Mouse (Mus musculus): Measurements from ENCODE around the gene Arhgap33.
A peak's percentile ranks its signal among the peaks of the same experiment; 100 is the strongest.

Arhgap33 gene

DNA sequence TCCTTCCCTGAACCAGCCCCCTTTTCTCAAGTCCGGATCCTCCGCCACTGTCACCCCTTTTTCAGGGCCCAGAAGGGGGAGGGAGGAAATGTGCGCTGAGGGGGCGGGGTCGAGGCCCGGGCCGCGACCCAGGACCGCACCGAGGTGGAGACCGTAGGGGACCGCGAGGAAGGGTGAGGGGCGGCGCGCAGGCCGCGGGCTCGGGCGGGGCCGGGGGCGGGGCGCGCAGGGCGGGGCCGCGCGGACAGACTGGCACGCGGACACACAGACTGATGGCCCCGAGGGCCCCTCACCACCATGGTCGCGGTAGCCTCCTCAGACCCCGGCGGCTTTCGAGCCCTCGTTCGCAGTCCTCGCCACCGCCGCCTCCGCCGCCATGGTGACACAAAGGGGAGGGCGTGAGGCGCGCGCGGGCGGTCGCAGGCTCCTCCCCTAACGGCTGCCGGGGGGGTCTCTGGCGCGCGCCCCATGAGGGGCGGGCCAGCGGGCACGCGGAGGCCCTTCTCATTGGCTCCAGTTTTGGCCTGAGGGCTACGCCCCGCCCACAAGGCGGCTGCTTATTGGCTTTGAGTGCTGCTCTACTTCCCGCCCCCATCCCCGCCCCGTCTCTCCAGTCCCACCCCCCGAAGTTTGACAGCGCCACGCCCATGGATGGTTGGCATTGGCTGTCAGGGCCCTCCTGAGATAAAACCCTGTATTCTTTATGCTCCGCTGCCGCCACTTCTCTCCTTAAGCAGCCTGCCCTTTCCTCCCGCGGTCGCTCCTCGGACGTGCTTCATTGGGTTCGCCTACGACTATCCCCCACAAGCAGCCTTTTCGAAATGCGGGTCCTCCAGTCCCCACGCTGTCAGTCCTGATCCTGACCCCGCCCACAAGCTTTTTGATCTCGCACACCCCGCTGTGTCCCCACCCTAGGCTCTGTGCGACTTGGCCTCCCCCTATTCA lies at the start of gene Arhgap33:
Gene Arhgap33 (minus strand): TSS at position 428 of the 945 bp plus-strand sequence.
- DNase-seq, result peak; percentile 97

DNA sequence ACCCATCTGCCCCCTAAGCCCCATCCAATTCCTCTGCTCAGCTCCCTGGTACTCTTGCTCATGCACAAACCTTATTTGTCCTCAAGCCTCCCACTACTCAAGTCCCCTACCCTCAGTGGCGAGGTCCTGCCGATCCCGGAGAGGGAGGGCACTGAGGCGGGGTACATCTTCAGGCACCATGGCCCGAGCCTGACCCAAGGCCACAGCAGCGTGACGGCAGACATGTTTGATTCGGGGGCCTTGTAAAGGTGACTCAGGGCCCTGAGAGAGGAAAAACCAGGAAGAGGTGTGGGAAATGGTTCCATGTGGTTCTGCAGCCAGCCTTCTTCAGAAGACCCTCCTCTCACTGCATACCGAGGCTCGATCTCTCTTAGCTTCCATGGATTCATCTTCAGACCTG lies 49.5 kb upstream of the Arhgap33 start:
- no peak for DNase-seq

DNA sequence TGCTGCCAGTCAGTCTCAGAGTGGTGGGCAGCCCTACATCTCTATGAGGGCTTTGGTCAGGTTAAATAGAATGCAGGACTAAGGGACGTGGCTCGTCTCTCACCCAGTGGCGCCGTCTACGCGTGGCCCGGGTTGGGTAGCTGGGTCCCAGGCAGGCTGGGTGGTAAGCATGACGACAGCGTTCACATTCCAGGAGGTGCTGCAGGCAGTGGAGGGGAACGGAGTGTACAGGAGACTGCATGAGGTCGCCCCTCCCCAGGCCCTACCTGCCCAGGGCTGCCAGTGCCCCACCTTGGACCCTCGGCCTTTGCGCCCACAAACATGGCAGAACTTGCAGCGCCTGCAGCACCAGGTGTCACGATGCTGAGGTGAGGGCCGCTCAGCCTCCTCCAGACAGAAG lies 46.7 kb upstream of the Arhgap33 start:
- DNase-seq, result no peak

DNA sequence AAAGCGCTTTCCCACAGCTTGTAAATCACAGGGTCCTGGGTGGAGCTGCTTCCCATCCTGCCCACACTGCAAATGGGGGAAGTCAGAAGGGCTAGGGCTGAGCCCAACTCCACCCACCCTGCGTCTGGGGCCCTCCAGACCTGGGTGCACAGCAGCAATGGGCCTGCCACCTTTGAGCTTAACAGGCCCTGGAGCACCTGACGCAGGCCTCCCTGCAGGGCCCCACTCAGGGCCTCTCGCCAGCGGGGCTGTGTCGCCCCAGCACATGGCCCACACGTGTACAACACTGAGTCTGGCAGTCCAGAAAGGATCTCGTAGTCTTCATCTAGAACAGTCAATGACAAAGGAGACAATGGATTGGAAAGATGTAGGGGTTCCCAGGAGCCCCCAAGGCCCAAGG lies 45.1 kb upstream of the Arhgap33 start:
- DNase-seq, result no peak

DNA sequence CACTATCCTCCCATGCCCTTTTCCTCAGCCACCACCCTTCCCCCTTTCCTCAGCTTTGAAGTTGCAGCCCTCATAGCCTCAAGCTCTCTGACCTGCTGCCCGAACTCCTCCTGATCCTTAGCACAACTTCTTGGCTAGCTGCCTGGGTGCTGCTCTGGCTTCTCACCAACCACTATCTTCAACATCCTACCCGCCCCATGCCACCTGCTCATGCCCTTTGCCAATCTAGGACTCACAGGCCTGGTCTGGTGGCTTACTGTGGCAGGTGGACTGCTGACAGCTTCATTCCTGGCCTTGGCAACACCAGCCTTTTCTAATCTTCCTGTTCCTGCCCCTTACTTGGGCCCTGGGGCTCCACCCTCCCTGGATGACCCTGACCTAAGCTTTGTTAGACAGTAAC lies 38.1 kb upstream of the Arhgap33 start:
- no peak for DNase-seq

DNA sequence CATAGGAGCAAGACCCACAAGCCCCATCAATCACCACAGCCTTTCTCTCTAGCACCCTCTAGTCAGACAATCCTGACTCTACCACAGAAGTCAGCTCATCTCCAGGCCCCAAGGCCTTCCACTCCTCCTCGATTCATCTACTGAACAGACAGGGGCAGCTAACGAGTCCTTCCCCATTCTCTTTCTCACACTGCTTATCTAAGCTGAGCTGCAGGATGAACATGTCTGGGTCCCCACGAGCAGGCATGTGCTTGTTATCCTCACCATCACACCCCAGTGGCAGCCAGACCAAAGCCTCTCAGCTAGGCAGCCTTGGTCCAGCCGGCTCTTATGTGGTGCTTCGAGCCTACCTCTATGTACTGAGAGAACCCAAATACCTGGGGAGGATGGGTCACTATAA lies 37.5 kb upstream of the Arhgap33 start:
- DNase-seq, result no peak

DNA sequence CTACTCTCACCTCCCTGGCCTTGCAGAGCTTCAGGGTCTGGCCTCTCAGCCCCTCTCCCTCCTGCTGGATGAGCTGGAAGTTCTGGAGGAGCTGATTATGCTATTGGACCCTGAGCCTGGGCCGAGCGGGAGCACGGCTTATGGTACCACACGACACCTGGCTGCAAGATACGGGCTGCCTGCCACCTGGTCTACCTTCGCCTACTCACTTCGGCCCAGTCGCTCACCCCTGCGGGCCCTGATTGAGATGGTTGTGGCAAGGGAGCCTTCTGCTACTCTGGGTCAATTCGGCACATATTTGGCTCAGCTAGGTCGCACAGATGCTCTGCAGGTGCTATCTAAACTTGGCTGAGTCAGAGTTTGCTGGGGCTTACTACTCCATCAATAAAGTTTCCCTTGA lies 32.7 kb upstream of the Arhgap33 start:
- no peak for DNase-seq

DNA sequence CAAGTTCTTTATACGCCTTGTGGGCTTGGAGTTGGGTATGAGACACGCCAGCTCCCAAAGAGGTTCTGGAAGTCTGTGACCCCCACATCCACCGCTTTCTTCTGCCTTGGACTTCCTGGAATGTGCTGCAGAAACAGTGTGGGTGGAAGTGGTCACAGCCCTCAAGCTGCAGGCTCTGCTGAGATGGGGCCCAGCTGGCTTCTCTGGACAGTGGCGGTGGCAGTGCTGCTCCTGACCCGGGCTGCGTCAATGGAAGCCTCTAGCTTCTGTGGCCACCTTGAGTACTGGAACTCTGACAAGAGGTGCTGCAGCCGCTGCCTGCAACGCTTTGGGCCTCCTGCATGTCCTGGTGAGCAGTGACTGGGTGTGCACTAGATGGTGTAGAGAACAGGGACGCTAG lies 31.2 kb upstream of the Arhgap33 start:
- no peak for DNase-seq

DNA sequence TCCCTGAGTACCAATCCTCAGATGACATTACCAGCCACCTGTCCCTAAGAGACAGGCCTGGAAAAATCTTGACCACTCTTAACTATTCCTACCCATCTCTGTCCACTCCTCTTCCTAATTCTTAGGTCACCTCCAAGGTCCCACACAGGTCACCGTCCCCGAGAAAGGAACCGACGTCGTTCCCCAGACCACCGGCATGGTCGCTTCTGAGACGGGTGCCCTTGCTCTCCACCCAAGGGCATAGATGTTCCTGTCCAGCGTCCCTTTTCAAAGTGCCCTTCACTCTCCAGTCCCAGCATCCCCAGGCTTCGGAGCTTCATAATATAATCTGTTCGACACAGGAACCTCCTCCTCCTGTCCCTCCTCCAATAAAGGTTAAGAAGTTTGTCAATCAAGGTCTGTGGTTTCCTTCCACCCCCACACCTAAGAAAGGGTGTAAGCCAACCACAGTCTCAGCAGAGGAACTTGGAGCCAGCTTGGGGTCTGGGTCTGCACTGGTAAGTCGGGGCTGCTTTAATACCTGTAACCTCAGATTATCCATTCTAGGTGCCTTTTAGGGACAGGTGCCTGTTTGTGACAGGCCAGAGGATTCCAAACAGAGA lies 30.2 kb upstream of the Arhgap33 start, which contains the start of gene Igflr1:
Gene Igflr1 (plus strand): TSS at position 458 of the 602 bp plus-strand sequence.
- DNase-seq, result no peak

DNA sequence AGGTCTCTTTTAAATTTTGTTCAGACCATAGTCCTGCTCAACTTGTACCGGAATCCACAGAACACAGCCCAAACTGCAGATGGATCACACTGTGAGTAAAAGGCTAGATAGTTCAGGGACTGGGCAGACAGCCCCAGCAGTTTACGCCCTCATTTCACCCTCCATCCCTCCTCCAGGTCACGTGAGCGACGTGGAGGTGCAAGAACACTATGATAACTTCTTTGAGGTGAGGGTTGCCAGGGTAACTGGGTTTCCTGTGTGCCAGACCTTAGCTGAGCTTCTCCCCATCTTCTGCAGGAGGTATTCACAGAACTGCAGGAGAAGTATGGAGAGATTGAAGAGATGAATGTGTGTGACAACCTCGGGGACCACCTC lies 29.0 kb upstream of the Arhgap33 start:
- no peak for DNase-seq

DNA sequence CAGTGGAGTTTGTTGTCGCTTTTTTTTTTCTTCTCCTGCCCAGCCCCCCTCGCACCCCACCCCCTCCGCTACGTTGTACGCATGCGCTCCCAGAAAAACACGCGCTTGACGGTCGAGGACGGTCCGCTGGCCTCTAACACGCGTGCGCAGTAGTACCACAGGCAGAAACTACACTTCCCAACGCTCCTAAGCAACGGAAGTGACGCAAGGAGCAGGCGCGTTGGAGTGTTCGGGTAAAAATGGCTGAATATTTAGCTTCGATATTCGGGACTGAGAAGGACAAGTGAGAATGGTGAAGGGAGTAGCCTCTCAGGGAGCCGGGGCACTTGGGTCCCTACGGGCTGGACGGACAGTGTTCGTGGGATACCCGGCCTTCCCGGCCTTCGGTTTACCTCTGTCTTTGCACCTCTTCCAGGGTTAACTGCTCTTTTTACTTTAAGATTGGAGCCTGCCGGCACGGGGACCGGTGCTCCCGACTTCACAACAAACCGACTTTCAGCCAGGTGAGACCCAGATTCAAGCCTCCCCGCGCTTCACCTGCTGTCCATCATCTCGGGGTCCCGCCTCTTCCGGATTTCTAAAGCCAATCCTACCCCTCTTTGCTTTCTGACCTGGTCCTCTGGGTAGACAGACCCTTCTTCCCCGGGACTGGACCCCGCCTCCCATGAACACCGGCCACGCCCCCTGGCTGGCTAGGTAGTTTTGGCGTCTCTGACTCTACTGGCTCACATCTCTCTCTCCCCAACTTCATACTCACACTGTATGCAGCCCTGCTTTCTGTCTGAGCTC lies 28.5 kb upstream of the Arhgap33 start, which contains the start of the genes U2af1l4, Gm49396 and Psenen:
Gene U2af1l4 (plus strand): TSS at position 185 of the 789 bp plus-strand sequence.
Gene Gm49396 (plus strand): TSS at position 228 of the 789 bp plus-strand sequence.
Gene Psenen (minus strand): TSS at position 511 of the 789 bp plus-strand sequence.
- peak; percentile 98 for DNase-seq

DNA sequence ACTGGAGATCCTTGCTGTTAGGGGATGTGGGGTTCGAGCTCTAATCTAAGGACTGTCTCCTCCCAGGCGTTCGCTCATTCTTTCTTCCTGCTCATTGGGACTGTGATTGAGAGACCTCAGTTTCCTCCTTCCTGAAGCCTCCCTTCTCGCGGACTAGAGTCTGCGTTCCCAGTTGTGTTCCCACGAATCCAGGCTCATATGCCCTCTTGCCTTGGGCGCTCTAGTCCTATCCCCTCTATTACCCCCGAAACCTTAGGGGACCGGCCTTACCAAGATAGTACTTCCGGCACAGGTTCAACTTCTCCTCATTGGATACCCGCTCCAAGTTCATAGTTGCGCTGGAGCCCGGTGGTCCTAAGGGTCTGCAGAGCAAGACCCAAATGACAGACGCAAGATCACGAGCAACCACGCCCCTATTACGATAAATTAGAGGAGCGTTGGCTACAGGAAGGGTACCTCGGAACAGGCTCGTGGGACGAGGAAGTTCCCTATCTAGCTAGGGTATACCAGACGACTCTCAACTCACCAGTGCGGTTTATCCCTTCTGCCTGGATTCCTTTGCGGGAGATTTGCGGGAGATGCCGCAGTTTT lies 27.8 kb upstream of the Arhgap33 start:
- DNase-seq, result no peak

DNA sequence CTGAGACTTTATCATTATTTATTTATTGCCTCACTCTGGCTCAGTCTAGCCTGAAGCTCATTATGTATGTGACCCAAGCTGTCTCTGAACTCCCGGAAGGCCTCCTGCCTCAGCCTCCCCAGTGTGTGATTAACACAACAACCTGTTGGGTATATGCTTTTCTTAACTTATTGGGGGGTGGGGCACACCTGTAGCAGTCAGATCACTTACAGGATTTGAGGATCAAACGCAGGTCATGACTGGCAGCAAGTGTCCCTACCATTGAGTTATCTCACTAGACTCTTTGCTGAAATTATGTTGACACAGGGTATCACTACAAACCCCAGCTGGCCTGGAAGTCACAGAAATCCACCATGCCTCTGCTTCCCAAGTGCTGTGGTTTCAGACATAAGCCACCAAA lies 25.4 kb upstream of the Arhgap33 start:
- DNase-seq, result no peak

DNA sequence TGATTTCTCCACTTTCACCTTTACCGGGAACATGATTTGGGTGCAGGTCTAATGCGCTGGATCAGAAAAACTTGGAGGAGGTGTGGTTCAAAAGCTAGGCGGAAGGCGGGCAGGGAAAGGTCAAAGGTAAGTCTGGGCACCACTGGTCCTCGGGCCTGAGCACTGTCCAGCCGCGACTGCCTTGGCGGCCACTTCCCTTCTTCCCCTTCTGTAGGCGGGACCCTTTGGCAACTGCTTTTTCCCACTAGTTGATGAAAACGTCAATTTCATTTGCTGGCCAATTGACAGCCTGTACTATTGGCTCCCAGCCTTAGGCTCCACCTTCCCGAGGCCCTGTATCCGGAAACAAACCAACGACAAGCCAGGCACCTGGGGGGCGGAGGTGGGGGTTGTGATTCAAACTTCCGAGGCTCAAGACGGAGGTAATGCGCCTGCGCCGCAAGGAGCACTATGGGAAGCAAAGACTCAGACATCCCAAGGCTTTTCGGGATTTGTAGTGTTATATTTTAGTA lies 24.6 kb upstream of the Arhgap33 start, which contains the start of gene Lin37:
Gene Lin37 (minus strand): TSS at position 396 of the 512 bp plus-strand sequence.
- peak; percentile 99 for DNase-seq

DNA sequence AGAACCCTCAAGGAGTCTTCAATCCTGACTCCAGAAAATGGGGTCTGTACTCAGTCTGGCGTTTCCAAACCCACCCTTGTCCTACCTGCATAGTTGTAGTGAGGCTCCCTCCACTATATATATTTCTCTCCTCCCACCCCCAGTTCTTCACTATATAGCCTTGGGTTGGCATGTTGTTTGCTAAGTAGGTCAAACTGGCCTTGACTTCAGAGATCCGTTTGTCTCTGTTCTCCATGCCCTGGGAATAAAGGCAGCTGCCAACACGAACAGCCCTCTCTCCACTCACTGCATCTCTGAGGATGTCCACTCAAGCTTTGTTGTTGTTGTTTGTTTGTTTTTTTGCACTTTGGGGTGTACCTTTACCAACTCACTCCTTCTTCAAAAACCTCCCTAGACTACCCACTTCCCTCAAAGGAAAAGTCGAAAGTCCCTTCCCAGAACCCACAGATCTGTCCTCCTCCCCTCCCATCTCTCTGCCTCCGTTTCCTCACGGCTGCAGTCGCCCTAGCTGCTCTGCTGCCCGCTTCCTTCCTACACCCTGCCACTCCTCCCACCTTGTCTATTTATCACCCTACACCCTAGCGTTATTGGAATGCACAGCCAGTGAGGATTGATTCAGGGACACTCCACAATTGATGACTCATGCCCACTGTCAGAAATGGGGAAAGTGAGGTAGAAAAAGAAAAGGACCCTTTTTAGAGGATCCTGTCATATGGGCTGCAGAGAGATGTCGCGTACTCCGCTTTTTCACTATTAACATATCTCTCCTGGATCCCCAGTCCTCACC lies 24.0 kb upstream of the Arhgap33 start:
- no peak for DNase-seq

DNA sequence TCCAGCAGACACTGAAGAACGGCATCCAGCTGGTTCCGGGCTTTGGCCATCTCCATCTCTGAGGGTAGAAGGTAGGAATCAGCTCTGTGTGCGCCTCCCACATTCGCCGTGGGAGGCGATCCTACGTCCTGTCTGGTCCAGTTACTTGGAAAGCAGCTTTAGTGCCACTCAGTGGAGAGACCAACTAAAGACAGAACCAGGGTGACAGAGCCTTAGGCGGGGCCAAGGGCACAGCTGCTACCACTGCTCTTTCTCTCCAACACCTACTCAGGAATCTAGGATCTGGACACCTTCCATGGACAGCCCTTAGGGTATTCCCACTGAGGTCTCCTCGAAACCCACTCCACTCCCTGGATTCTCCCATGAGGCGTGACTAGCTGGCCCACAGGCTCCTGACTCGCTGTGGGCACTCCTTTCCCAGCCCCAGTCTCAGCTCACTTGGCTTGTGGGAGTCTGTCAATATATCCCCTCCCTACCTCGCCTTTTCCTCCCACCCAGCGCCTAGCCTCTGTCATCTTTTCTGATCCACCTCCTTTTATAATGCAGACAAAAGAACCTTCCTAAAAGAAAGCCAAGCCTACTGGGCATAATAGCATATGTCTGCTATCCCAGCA lies 23.1 kb upstream of the Arhgap33 start:
- DNase-seq, result no peak

DNA sequence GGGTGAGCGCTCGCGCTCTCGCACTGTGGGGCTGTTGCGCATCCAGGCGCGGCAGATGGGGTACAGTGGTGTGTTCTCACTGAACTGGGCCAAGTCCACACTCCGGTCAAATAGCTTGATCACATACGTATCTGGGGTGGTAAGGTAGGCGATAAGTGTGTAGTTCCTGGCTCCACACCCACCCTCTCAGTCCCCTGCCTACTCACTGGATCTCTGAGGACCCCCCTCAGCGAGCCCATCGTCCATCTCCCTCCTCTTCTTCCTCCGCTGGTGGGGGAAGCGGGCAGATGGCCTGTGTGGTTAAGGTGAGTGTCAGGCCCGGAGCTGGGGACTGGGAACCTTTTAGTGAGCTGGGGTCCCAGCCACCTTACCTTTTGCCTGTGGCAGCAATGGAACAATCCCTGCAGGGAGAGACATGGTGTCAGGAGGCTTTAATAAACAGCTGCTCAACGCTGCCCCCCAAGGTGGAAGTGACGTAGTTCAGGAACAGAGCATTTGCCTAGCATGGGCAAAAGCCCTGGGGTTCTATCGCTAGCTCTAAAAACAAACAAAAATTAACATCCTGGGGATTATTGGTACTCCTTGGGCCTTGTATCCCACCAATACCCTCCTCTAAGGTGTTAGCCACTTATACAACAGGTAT lies 22.2 kb upstream of the Arhgap33 start:
- no peak for DNase-seq

DNA sequence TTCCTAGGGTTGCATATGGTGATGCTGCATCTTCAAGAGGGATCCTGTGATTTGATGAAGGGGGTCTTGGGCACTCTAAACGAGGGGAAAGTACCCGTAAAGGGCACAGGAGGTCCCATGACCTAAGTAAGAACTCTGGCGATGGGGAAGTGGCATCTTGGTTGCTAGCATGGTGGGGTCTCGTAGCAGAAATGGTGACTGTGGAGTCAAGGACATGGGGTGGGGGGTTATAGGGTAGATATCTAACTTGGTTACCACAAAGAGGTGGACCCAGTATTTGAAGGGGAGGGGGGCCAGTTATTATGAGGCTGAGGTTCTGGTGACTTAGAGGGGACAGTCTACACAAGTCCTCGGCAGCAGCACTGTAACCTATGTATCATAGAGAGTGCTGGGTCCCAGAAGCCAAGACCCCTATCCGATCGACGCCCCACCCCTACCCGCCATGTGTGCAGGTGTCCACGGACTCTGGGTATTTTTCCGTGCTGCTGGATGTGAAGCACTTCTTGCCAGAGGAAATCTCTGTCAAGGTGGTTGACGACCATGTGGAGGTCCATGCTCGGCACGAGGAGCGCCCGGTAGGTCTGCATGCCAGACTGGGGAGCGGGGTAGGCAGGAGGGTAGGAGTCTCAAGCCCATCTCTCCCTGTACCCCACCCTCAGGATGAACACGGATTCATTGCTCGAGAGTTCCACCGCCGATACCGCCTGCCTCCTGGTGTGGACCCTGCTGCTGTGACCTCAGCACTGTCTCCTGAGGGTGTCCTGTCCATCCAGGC lies 19.1 kb upstream of the Arhgap33 start:
- no peak for DNase-seq

DNA sequence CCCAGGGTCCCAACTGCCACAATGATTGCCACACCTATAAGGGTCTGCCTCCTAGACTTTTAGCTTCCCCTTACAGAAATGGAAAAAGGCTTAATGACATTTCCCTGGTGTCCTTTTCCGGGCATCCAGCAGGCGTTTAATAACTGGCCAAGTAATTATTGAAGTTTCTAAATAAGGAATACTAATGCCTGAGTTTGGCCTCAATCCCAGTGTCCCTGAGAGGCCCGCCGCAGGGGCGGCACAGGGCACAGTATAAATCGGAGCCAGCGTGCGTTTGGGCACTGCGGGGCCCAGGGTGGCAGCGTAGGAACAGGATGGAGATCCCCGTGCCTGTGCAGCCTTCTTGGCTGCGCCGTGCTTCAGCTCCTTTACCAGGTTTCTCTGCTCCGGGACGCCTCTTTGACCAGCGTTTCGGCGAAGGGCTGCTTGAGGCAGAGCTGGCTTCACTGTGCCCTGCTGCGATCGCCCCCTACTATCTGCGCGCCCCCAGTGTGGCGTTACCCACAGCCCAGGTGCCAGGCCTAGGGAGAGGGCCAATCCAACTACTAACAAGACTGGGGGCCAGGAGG lies 18.2 kb upstream of the Arhgap33 start:
- peak; percentile 61 for DNase-seq
